Mouse (Mus musculus) C2C12 (cell line): ENCODE results near the gene B4galnt4.

Source experiments
- CEBPB ChIP-seq: IDR thresholded peaks from one replicate; pipeline ENCODE4 v1.6.1; 2011; ENCODE audit warnings: low read depth, mild to moderate bottlenecking, control low read depth, moderate library complexity
- CTCF ChIP-seq: IDR thresholded peaks from one replicate; pipeline ENCODE4 v1.5.1; 2011; ENCODE audit not compliant: control insufficient read depth, insufficient read depth, insufficient read length
- FOSL1 ChIP-seq: IDR thresholded peaks from one replicate; pipeline ENCODE4 v1.8.0; 2011; ENCODE audit warnings: mild to moderate bottlenecking, low read length; ENCODE audit not compliant: poor library complexity, insufficient read depth, severe bottlenecking
- MAX ChIP-seq: IDR thresholded peaks from one replicate; pipeline ENCODE4 v1.6.1; 2011; ENCODE audit warnings: mild to moderate bottlenecking, control low read depth
- MYOD1 ChIP-seq: IDR thresholded peaks from one replicate; pipeline ENCODE4 v1.6.1; 2011; ENCODE audit warnings: low read depth; ENCODE audit not compliant: control insufficient read depth, insufficient read length
- MYOG ChIP-seq: IDR thresholded peaks from one replicate; pipeline ENCODE4 v1.6.1; 2011; ENCODE audit not compliant: control insufficient read depth, insufficient read length; ENCODE audit errors: extremely low read depth

- TF ChIP-seq CTCF, result no peak
- TF ChIP-seq CEBPB, result no peak
- no peak for TF ChIP-seq FOSL1
- TF ChIP-seq MAX, result no peak
- TF ChIP-seq MYOG, result no peak
- TF ChIP-seq MYOD1, result no peak
Observed at GRCm38 (mm10) chr7:141079481-141080449, 18.9 kb downstream of the B4galnt4 start.
